Mouse (Mus musculus) erythroblast, embryonic 14.5 days (primary cell): ENCODE measurements around the gene Ahnak2. TPM values are rescaled to one million over a fixed set of nuclear protein-coding genes. Genes with fewer than 3 reads are reported as not detected.

Experiments used
- H3K27me3 ChIP-seq: 2 replicates; pipeline ENCODE4 v1.6.1; 2012; ENCODE audit warnings: inconsistent platforms; ENCODE audit not compliant: control insufficient read depth
- H3K36me3 ChIP-seq: 2 replicates; pipeline ENCODE4 v1.6.1; 2012; ENCODE audit warnings: mild to moderate bottlenecking, inconsistent platforms; ENCODE audit not compliant: control insufficient read depth
- H3K4me1 ChIP-seq: 2 replicates; pipeline ENCODE4 v1.6.1; 2012; ENCODE audit warnings: inconsistent platforms; ENCODE audit not compliant: control insufficient read depth
- H3K4me3 ChIP-seq: replicated peaks from 2 replicates; pipeline ENCODE3; 2012; ENCODE audit warnings: moderate library complexity, mild to moderate bottlenecking, inconsistent platforms
- H3K9me3 ChIP-seq: 2 replicates; pipeline ENCODE4 v1.6.1; 2012; ENCODE audit warnings: low read length, inconsistent platforms, mixed read lengths; ENCODE audit not compliant: control insufficient read depth
- GATA1 ChIP-seq: IDR thresholded peaks from 2 replicates; pipeline ENCODE4 v1.6.1; 2012; ENCODE audit warnings: low read length, inconsistent platforms, mixed read lengths
- TAL1 ChIP-seq: IDR thresholded peaks from 3 replicates; pipeline ENCODE4 v1.6.1; 2012; ENCODE audit warnings: low read length, inconsistent platforms, mixed read lengths
- polyA plus RNA-seq: library from polyadenylated mRNA; stranded (reverse); fragments of >175 nt; gene quantifications from 2 replicates; pipeline ENCODE4 v1.2.3, GENCODE M21; 2012

The Ahnak2 gene
- polyA plus RNA-seq, 1 experiment = 0.01 TPM

GRCm38 (mm10) chr12:112794356-112794816 is 8.1 kb downstream of the Ahnak2 start:
- TF ChIP-seq TAL1 (no peak), GATA1 (no peak)
- H3K36me3 ChIP-seq = no peaks in the 10 kb centered on the region
- peaks cover 17% of the 10 kb centered on the region for H3K27me3 ChIP-seq
- no peaks in the 10 kb centered on the region for H3K9me3 ChIP-seq
- no peak overlapping the region for H3K4me3 ChIP-seq
- no peaks in the 10 kb centered on the region for H3K4me1 ChIP-seq

GRCm38 (mm10) chr12:112793601-112794355 is 8.7 kb downstream of the Ahnak2 start:
- Histone ChIP-seq H3K4me3 (no peak overlapping the region), H3K9me3 (no peaks in the 10 kb centered on the region), H3K36me3 (no peaks in the 10 kb centered on the region), H3K27me3 (peaks cover 16% of the 10 kb centered on the region), H3K4me1 (no peaks in the 10 kb centered on the region)
- TF ChIP-seq GATA1 = no peak
- TF ChIP-seq TAL1 = no peak

GRCm38 (mm10) chr12:112791026-112791425 is 11.4 kb downstream of the Ahnak2 start:
- Histone ChIP-seq H3K36me3 (no peaks in the 10 kb centered on the region), H3K4me1 (no peaks in the 10 kb centered on the region), H3K9me3 (no peaks in the 10 kb centered on the region), H3K27me3 (peaks cover 2% of the 10 kb centered on the region; the same call in 1 of the 2 replicates), H3K4me3 (no peak overlapping the region)
- TF ChIP-seq GATA1 (no peak), TAL1 (no peak)

GRCm38 (mm10) chr12:112774481-112774880 is 28.0 kb downstream of the Ahnak2 start:
- no peaks in the 10 kb centered on the region for H3K36me3 ChIP-seq
- TF ChIP-seq TAL1 (no peak), GATA1 (no peak)
- peaks cover 13% of the 10 kb centered on the region for H3K9me3 ChIP-seq
- H3K4me1 ChIP-seq = no peaks in the 10 kb centered on the region
- no peaks in the 10 kb centered on the region; the same call in 1 of the 2 replicates for H3K27me3 ChIP-seq
- H3K4me3 ChIP-seq = no peak overlapping the region

GRCm38 (mm10) chr12:112774026-112774425 is 28.4 kb downstream of the Ahnak2 start:
- TF ChIP-seq TAL1 (no peak), GATA1 (no peak)
- Histone ChIP-seq H3K36me3 (no peaks in the 10 kb centered on the region), H3K9me3 (peaks cover 13% of the 10 kb centered on the region), H3K4me1 (no peaks in the 10 kb centered on the region), H3K27me3 (no peaks in the 10 kb centered on the region; the same call in 1 of the 2 replicates), H3K4me3 (no peak overlapping the region)

GRCm38 (mm10) chr12:112773366-112773765 is 29.1 kb downstream of the Ahnak2 start:
- no peaks in the 10 kb centered on the region for H3K4me1 ChIP-seq
- H3K27me3 ChIP-seq = no peaks in the 10 kb centered on the region; the same call in 1 of the 2 replicates
- H3K36me3 ChIP-seq = no peaks in the 10 kb centered on the region
- TF ChIP-seq TAL1 = no peak
- H3K4me3 ChIP-seq = no peak overlapping the region
- peaks cover 13% of the 10 kb centered on the region for H3K9me3 ChIP-seq

- no peaks in the 10 kb centered on the region for H3K4me1 ChIP-seq
- no peaks in the 10 kb centered on the region for H3K36me3 ChIP-seq
- no peaks in the 10 kb centered on the region; the same call in 1 of the 2 replicates for H3K27me3 ChIP-seq
Measured at GRCm38 (mm10) chr12:112772306-112772705, 30.2 kb downstream of the Ahnak2 start.

GRCm38 (mm10) chr12:112770396-112770795 is 32.1 kb downstream of the Ahnak2 start:
- Histone ChIP-seq H3K4me1 (no peaks in the 10 kb centered on the region), H3K9me3 (peaks cover 9% of the 10 kb centered on the region), H3K36me3 (no peaks in the 10 kb centered on the region), H3K4me3 (no peak overlapping the region), H3K27me3 (no peaks in the 10 kb centered on the region; the same call in 1 of the 2 replicates)
- TF ChIP-seq GATA1 (no peak), TAL1 (no peak)

More at GRCm38 (mm10) chr12:112772306-112772705, 30.2 kb downstream of the Ahnak2 start:
- peaks cover 13% of the 10 kb centered on the region for H3K9me3 ChIP-seq
- TF ChIP-seq TAL1 (no peak), GATA1 (no peak)
- H3K4me3 ChIP-seq = no peak overlapping the region

GRCm38 (mm10) chr12:112769751-112770150 is 32.7 kb downstream of the Ahnak2 start:
- Histone ChIP-seq H3K9me3 (peaks cover 3% of the 10 kb centered on the region; the same call in 1 of the 2 replicates), H3K4me1 (no peaks in the 10 kb centered on the region), H3K4me3 (no peak overlapping the region), H3K36me3 (no peaks in the 10 kb centered on the region), H3K27me3 (no peaks in the 10 kb centered on the region; the same call in 1 of the 2 replicates)
- no peak for TF ChIP-seq GATA1
- TF ChIP-seq TAL1 = no peak
